Mouse (Mus musculus): ENCODE results near the gene Inka1.

Gene Inka1

GRCm38 (mm10) chr9:107957141-107957540 lies 28.5 kb downstream of the Inka1 start:
- no peak for DNase-seq (ENCODE audit: low read depth in 1 of 2, low spot score in 2 of 2)

GRCm38 (mm10) chr9:107955613-107956289 lies 29.9 kb downstream of the Inka1 start:
- no peak for DNase-seq (ENCODE audit: low read depth in 1 of 2, low spot score in 2 of 2)

DNA sequence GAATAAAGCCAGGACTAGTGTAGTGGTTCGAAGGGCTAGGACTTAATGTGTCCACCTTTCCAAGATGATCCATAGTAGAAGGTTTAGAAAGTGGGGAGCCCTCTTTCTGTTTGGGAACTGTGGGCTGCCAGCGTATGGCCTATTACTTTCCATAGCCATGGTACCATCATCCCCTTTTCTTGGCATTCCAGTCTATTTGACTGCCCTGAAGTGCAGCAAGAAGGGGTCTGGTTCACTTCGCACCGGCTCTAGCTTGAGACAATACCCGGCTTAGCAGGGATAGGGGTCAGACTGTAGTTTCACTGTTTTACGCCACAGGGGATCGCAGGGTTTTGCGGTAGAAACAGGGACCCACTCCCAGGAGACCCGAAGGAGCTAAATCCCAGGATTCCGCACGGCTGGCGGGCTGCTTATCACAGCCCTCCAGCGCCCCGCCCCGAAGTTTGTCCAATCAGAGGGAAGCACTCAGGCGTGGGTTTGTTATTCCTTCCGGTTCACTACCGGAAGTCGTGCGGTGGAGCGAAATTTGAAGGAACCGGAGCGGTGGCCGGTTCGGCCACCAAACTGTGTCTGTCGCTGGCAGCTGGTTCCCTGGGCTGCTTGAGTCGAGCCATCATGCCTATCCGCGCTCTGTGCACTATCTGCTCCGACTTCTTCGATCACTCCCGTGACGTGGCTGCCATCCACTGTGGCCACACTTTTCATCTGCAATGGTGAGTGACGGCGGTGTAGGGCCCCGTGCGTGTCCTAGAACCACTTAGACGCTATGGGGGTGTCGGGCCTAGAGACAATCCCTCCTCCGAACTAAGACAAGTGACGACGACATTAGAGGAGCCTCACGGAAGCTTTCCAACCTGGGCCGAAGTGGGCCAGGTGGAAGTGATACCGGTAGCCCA lies 35.0 kb downstream of the Inka1 start:
- peak; percentile 42 to 72 for DNase-seq (ENCODE audit: low read depth in 1 of 2, low spot score in 2 of 2)

GRCm38 (mm10) chr9:107949922-107950235 lies 35.8 kb downstream of the Inka1 start, which contains the start of gene Traip:
TSS of gene Traip (plus strand) at chr9:107950136.
- DNase-seq (ENCODE audit: low read depth in 1 of 2, low spot score in 2 of 2), result no peak

DNA sequence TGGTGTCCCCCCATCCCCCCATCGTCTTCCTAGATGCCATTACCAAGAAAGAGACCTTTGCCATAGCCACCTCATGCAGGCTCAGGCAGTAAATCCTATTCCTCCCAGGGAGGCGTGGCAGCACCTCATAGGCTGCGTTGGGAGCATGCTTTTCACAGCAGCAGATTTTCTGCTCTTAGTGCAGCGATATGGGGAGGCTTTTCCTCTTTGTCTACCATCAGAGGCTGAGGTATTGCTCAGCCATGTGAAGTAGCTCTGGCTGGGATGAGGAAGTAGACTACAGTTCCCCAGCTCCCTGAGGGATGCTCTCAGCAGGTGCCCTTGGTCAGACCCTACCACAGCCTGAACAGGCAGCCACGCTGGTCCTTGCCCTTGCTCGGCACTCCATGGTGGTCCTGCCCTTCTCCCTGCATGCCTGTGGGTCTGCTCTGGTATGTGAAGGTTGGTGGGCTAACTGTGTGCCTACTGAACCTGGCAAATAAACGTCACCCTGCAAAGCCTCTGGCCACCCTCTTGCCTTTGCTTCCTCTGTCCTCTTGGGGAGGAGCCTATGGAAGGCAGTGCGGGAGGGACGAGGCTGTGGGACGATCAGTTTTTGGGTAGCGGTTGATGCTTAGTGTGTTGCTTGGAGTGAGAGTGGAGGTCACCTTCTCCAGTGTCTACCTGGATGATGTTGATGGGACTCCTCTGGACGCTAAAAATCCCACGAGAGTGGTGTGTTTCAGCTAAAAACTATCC lies 36.3 kb downstream of the Inka1 start:
- DNase-seq (ENCODE audit: low read depth in 1 of 2, low spot score in 2 of 2), result no peak

DNA sequence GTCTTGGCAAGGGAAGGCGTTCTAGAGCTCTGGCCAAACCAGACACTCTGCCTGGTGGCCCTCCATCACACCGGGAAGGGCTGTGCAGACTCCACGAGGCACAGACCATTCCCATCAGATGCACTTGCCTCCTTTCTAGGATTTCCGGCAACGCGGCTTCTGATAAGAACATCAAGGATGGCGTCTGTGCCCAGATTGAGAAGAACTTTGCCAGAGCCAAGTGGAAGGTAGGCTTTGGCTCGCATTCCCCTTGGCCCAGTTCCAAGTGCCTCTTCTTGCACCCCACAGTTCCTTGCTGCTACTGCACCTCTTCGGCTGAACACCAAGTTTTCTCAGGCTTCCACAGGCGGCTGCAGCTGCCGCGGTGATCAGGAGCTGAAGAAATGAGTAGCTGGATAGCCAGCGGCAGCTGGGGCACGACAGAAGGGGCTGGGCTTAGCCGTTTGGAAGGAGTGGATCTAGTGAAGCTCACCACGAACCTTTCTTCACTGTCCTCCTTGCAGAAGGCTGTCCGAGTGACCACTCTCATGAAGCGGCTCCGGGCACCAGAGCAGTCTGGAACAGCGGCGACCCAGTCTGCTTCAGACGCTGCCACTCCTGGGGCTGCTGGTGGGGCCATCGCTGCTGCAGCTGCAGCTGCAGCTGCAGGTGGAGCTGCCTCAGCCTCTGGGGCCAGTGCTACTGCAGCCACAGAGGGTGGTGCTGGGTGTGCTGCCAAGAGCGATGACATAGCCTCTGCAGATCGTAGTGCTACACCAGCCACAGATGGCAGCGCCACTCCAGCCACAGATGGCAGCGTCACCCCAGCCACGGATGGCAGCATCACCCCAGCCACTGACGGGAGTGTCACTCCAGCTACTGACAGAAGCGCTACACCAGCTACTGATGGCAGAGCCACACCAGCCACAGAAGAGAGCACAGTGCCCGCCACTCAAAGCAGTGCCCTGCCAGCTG lies 38.2 kb downstream of the Inka1 start:
- DNase-seq (ENCODE audit: low read depth in 1 of 2, low spot score in 2 of 2), result no peak

DNA sequence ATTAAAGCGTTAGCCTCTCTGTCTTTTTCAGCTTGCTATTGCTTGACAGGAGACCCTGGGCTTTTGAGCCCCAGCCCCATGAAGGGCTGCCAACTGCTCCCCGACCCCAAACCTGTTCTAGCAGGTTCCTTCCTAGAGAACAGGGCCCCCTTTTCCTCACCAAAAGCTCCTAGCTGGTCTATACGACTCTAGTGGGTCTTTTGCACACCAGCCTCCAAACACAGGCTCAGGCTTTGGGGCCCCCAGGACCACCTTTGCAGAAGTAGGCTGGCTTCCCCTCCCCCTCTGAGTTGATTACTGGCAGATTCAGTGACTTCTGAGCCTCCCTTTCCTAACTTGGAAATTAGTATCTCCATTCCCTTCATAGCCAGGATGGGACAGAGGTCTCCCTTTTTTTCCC lies 48.8 kb downstream of the Inka1 start:
- DNase-seq (ENCODE audit: low read depth in 1 of 2, low spot score in 2 of 2), result no peak

DNA sequence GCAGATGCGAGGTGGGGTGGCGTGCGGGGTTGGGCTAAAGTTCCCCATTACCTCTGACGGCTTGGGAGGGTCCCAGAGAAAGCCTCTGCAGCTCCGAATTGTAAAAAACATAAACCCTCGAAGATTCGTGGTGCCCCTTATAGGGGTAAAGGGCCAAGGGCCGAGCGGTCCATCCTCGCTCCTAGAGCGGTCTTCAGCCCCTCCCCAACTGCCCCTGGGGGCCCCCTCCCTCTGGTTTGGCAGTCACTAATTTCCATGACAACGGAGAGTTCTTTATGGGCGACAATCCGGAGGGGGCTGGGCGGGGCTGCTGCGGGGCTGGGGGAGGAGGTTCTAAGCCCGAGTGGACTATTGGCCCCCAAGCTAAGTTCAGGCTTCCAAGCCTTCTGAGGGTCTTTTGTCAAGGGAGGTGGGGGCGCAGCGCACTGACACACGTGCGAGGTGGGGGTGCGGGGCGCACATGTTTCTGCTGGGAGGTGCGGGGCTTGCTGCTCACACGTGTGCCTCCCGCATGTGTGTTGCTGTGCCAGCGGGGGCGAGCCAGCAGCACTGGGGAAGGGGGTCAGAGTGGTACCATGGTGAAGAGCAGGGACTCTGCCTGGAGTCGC lies 49.4 kb downstream of the Inka1 start:
- no peak for DNase-seq (ENCODE audit: low read depth in 1 of 2, low spot score in 2 of 2)

- DNase-seq (ENCODE audit: low read depth in 1 of 2, low spot score in 2 of 2), result no peak
Observed at GRCm38 (mm10) chr9:107935790-107936214, 49.9 kb downstream of the Inka1 start.

- no peak for DNase-seq (ENCODE audit: low read depth in 1 of 2, low spot score in 2 of 2)
Observed at GRCm38 (mm10) chr9:107935374-107935773, 50.3 kb downstream of the Inka1 start, which contains the start of gene Camkv. TSS of gene Camkv (plus strand) at chr9:107935674.

Measured in monocyte, adult 2 months (primary cell).